Mouse (Mus musculus) monocyte, adult 5-6 weeks (primary cell): ENCODE data around the gene Rreb1. TPM values are rescaled to one million over a fixed set of nuclear protein-coding genes. Genes with fewer than 3 reads are reported as not detected.
A peak's percentile ranks its signal among the peaks of the same experiment; 100 is the strongest.

Source experiments
- ATAC-seq: fragments of 153-309, 156-312 bp; replicated peaks from 2 replicates; pipeline ENCODE4 v1.8.0; 2017; ENCODE audit warnings: mild to moderate bottlenecking; ENCODE audit not compliant: low TSS enrichment, insufficient number of reproducible peaks, severe bottlenecking, poor library complexity, low FRiP score
- total RNA-seq: library from RNA; stranded (forward); fragments of 200-1000, 200-491, 200-594 nt; gene quantifications from 3 replicates; pipeline ENCODE4 v1.2.3, GENCODE M21; 2017

Rreb1 gene
- total RNA-seq, 1 experiment from 2014 or later = 18.2 TPM

GRCm38 (mm10) chr13:37860789-37861188 is 82.6 kb downstream of the Rreb1 start:
- no peak for ATAC-seq

GRCm38 (mm10) chr13:37862492-37862891 is 84.3 kb downstream of the Rreb1 start:
- ATAC-seq = no peak

- ATAC-seq = no peak
Observed at GRCm38 (mm10) chr13:37863643-37864042, 85.4 kb downstream of the Rreb1 start.

DNA sequence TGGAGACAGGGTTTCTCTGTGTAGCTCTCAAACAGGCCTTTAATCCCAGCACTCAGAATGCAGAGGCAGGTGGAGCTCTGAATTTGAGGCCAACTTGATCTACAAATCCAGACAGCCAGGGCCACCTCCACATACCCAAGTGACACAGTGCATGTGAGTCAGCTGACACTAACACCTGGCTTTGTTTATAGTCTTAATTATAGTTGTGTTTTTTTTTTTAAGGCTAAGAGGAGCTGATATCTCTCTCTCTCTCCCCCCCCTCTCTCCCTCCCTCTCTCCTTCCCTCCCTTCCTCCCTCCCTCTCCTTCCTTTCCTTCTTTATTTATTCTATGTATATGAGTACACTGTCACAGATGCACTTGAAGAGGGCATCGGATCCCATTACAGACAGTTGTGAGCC is 86.5 kb downstream of the Rreb1 start:
- ATAC-seq = no peak

DNA sequence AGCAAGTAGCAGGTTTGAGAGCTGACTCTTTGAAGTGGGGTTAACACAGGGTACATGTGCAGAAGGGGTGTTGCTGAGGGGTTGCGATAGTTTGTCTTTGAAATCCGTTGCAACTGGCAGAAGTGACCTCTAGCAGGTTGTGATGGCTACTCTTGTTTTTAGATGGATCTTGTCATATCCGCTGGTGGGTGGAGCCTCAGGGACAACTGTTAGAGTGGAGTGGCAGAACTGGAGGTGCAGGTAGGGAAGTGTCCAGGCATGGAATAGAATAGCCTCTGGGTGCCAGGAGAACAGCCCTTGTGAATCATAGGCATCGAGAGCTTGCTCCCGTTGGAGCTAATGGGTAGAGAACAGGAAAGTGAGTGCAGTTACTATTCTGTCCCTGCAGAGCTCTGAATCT is 88.1 kb downstream of the Rreb1 start:
- no peak for ATAC-seq

GRCm38 (mm10) chr13:37866846-37867245 is 88.6 kb downstream of the Rreb1 start:
- ATAC-seq = no peak

- peak; percentile 55 for ATAC-seq
Observed at GRCm38 (mm10) chr13:37870118-37870908, 92.1 kb downstream of the Rreb1 start.

DNA sequence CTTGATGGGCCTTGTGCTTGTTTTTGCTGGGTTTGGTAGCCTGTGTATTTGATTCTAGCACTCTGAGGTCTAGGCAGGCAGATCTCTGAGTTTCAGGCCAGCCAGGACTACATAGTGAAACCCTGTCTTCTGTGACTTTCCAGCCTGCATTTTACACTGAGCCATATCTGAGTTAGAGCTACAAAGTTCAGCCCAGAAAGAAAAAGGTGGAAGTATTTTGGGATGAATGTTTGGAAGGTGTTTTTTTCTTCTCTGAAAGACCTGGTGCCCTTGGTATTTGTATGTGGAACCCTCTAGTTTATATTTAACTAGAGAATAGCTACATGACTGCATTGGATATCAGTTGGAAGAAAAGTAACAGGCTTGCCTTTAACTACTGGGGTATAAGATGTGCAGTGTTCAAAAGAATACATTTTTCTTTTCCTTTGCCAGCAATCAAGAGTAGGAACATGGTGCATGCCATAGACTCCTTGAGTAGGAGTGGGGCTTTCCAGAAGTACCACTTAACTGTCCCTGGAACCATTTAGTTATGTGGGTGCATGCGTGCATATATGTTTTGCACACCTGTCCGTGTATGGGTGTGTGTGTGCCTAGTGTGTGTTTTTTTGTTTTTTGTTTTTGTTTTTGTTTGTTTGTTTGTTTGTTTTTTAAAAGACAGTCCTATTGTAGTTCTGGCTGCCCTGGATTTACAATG is 94.1 kb downstream of the Rreb1 start:
- ATAC-seq = no peak

DNA sequence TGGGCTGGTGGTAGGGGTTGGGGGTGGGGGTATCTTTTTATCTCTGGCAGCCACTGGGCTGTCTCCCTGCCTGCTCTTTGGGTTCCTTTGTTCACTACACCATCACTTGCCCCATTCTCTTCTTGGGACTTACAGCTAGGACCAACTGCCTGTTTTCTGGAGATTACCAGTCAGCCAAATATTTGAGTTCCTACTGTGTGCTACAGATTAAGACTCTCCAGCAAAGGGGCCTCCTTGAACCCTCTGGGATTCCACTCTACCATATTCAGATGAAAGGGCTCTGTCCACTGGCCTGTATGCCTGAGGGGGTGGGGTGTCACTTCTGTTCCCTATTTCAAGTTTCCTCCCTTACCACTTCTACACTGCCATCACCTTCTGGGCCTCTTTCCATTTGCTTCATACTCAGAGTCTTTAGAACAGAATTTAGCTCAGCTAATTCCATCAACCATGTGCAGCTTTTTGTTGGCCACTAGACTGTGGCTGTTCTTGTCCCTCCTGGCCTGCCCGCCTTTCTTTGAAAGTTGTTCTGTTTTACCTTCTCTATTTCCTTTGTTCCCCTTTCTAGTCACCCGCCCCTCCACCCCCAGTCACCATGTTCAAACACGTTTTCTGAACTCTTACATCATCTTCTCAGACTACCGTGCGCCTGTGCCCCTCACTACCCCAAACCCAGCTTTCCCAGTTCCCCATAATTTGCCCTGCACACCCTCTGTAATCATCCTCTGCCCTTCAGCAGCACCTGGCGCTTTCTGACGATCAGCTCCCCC is 95.1 kb downstream of the Rreb1 start:
- ATAC-seq = peak; percentile 79

GRCm38 (mm10) chr13:37875919-37876318 is 97.7 kb downstream of the Rreb1 start:
- no peak for ATAC-seq

DNA sequence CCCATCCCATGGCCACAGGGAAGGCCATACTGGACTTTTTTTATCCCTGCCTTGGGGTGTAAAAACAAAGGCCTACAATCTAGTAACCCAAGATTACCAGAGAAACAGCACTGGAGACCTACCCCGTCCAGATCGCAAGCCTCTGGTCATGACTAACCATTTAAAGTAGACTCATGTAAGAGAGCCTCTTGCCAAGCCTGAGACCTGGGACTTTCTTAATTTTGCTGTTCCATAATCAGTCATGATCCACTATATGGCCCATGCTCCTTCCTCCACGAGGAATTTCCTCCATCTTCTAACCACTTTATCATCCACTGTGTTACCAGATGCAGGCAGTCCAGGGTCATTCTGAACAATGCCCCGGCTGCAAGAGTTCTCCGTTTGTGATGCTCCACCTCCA is 98.2 kb downstream of the Rreb1 start:
- ATAC-seq = no peak

DNA sequence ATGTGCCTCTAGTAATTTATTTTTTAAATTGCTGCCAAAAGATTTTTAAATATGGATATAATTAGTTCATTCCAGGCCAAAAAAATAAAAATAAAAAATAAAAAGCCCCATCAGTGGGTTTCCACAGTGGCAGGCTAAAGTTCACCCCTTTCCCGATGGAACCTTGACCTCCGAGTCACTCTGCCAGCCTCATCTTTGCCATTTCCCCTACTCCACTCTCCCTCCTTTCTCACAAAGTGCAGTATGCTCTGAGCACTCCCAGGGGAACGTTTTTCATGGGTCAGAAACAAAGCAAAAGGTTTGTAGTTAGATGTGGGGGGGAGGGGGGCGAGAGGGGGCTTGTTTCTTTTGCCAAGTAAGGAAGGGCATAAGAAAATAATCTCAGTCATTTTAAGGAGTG is 98.6 kb downstream of the Rreb1 start:
- ATAC-seq = no peak

DNA sequence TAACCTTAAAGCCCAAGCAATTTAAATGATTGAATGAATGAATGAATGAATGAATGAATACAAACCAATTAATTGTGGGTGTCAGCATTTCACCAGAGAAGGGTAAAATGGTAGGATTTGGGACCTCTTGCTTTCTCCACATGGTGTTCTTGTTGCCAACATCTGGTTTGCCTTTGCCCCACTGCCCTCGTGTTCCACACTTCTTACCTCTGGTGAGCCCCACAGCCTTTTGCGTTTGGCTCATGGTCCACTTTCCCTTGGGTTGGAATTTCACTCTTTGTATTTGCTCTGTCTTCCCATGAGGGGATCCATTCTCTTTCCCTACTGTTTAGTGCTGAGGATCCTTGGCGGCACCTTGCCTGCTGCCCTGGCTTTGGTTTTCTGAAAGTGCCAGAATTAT is 99.0 kb downstream of the Rreb1 start:
- no peak for ATAC-seq

DNA sequence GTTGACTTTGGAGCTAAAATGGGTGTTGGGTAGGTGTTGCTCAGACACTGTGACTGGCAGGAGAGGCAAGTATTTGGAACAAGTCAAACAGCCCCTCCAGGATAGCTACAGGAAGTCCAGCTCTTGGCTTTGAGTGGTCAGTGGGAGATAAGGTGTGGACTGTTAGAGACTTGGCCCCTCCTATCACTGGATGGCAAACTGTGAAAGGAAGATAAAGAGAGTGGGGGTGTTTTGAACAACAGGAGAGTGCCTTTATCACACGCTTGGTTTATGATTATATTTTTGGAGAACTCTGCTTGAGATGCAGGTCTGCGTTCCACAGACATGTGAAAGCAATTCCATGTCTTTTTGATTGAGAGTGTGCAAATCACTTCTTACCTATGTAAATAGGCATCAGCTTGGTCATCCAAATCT is 100.7 kb downstream of the Rreb1 start:
- ATAC-seq = no peak

- no peak for ATAC-seq
Observed at GRCm38 (mm10) chr13:37879556-37879955, 101.4 kb downstream of the Rreb1 start.

DNA sequence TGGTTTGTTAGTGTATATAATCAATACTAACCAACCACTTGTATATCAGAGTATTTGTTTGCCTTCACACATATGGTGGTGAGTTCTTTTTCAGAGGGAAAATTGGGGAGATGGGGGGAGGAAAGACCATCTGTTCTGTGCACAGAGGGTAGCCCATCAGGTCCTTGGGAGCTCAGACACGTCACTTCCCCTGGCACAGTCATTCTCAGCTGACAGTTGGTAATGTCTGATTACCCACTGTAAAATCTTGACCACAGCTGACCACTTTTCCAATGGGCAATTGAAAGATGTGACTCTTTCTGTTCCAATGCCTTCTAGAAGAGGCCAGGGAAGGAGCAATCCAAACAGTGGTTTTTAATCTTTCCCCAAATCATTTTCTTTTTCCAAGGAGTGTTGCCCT is 101.8 kb downstream of the Rreb1 start:
- no peak for ATAC-seq

GRCm38 (mm10) chr13:37880581-37881130 is 102.5 kb downstream of the Rreb1 start:
- ATAC-seq = 0 out of 2 replicates have a peak, but pooled peaks have one; percentile 11

GRCm38 (mm10) chr13:37882521-37882920 is 104.3 kb downstream of the Rreb1 start:
- no peak for ATAC-seq

GRCm38 (mm10) chr13:37883008-37883407 is 104.8 kb downstream of the Rreb1 start:
- ATAC-seq = no peak
